Mouse (Mus musculus) liver, adult 2 months (tissue): ENCODE data around the gene Anapc15. TPM values are rescaled to one million over a fixed set of nuclear protein-coding genes. Genes with fewer than 3 reads are reported as not detected.
"Not testable (repeated sequence)": the region's sequence is repeated elsewhere in the genome, so short reads cannot be mapped to it uniquely, and the experiment has no call there.

ENCODE experiments used
- DNase-seq: peaks from one replicate; pipeline ENCODE4 v3.0.0-alpha.2; 2011; ENCODE audit warnings: low read depth, low spot score; ENCODE audit errors: extremely low read depth
- H3K27ac ChIP-seq: fragments of 200-500 bp; replicated peaks from 2 replicates; pipeline ENCODE4 v1.5.1; 2012; ENCODE audit warnings: low read depth, mild to moderate bottlenecking, control low read depth, inconsistent platforms, low read length; ENCODE audit not compliant: insufficient read depth
- H3K27me3 ChIP-seq: fragments of 200-500 bp; 2 replicates; pipeline ENCODE4 v1.6.1; 2012; ENCODE audit warnings: mild to moderate bottlenecking, moderate library complexity, low read length, inconsistent platforms; ENCODE audit not compliant: control insufficient read depth, insufficient read depth
- H3K36me3 ChIP-seq: fragments of 200-500 bp; 2 replicates; pipeline ENCODE4 v1.6.1; 2012; ENCODE audit warnings: low read length, inconsistent platforms; ENCODE audit not compliant: control insufficient read depth, insufficient read depth
- H3K4me1 ChIP-seq: fragments of 200-500 bp; 2 replicates; pipeline ENCODE4 v1.6.1; 2011; ENCODE audit warnings: low read length; ENCODE audit not compliant: control insufficient read depth, insufficient read depth
- H3K4me3 ChIP-seq: fragments of 200-500 bp; 2 replicates; pipeline ENCODE4 v1.5.1; 2011; ENCODE audit warnings: low read depth, mild to moderate bottlenecking, control low read depth, low read length, moderate library complexity; ENCODE audit not compliant: insufficient read depth
- H3K79me2 ChIP-seq: fragments of 200-500 bp; 2 replicates; pipeline ENCODE4 v1.6.1; 2012; ENCODE audit warnings: inconsistent platforms, mild to moderate bottlenecking, low read length, moderate library complexity; ENCODE audit not compliant: control insufficient read depth, insufficient read depth
- H3K9ac ChIP-seq: fragments of 200-500 bp; 2 replicates; pipeline ENCODE4 v1.6.1; 2012; ENCODE audit warnings: low read depth, mild to moderate bottlenecking, control low read depth, inconsistent platforms, low read length
- CTCF ChIP-seq: fragments of 200-500 bp; IDR thresholded peaks from 2 replicates; pipeline ENCODE4 v1.5.1; 2011; ENCODE audit warnings: low read depth, low read length, control low read depth
- POLR2A ChIP-seq: fragments of 200-500 bp; IDR thresholded peaks from 2 replicates; pipeline ENCODE4 v1.6.1; 2011; ENCODE audit warnings: low read length, control low read depth; ENCODE audit not compliant: insufficient read depth; ENCODE audit errors: extremely low read depth
- WGBS: fragments of 180-500 bp; shearing (Covaris S2); methylation state at CpG from one replicate; pipeline ENCODE4 v1.1.7; 2018; 5-methylcytosine and 5-hydroxymethylcytosine counted together
- polyA plus RNA-seq: library from polyadenylated mRNA; depleted of rRNA; stranded (reverse); fragments of >200 nt; gene quantifications from 2 replicates; pipeline ENCODE4 v1.2.3, GENCODE M21; 2012; rRNA removed
- total RNA-seq: library from RNA; depleted of rRNA; stranded (reverse); fragments of >200 nt; gene quantifications from 2 replicates; pipeline ENCODE4 v1.2.3, GENCODE M21; 2014; rRNA removed

Gene Anapc15
- total and polyA plus RNA-seq, 2 experiments, result 16.6 to 31.8 TPM

GRCm38 (mm10) chr7:101937569-101937968, 74.1 kb downstream of the Anapc15 start:
- no peaks in the 10 kb centered on the region for H3K36me3 ChIP-seq
- TF ChIP-seq CTCF (no peak), POLR2A (no peak)
- H3K27me3 ChIP-seq, result no peaks in the 10 kb centered on the region
- DNase-seq, result no peak
- H3K4me1 ChIP-seq, result peaks cover 5% of the 10 kb centered on the region
- WGBS, result 69% methylated on average over 4 of the region's 4 CpGs
- H3K4me3 ChIP-seq, result no peak overlapping the region
- H3K27ac ChIP-seq, result no peak overlapping the region
- H3K79me2 ChIP-seq, result peaks cover 35% of the 10 kb centered on the region; the same call in 1 of the 2 replicates
- H3K9ac ChIP-seq, result no peak overlapping the region

GRCm38 (mm10) chr7:101938348-101938747, 74.8 kb downstream of the Anapc15 start:
- no peak overlapping the region for H3K27ac ChIP-seq
- TF ChIP-seq CTCF, result no peak
- no peak for TF ChIP-seq POLR2A
- H3K79me2 ChIP-seq, result peaks cover 35% of the 10 kb centered on the region; the same call in 1 of the 2 replicates
- H3K27me3 ChIP-seq, result no peaks in the 10 kb centered on the region
- H3K36me3 ChIP-seq, result no peaks in the 10 kb centered on the region
- no peak for DNase-seq
- 60% methylated on average over 2 of the region's 2 CpGs for WGBS
- peaks cover 2% of the 10 kb centered on the region for H3K4me1 ChIP-seq
- H3K9ac ChIP-seq, result no peak overlapping the region
- H3K4me3 ChIP-seq, result no peak overlapping the region

- H3K27ac ChIP-seq, result no peak overlapping the region
- TF ChIP-seq POLR2A (no peak), CTCF (no peak)
- no peaks in the 10 kb centered on the region for H3K36me3 ChIP-seq
- no peaks in the 10 kb centered on the region; the same call in 1 of the 2 replicates for H3K4me1 ChIP-seq
- peaks cover 31% of the 10 kb centered on the region; the same call in 1 of the 2 replicates for H3K79me2 ChIP-seq
- DNase-seq, result peak; percentile 56
- WGBS, result 44% methylated on average over 4 of the region's 4 CpGs
- H3K4me3 ChIP-seq, result no peak overlapping the region
- no peak overlapping the region for H3K9ac ChIP-seq
- H3K27me3 ChIP-seq, result no peaks in the 10 kb centered on the region
Measured at GRCm38 (mm10) chr7:101939758-101940157, 76.2 kb downstream of the Anapc15 start.

GRCm38 (mm10) chr7:101949008-101949407, 85.5 kb downstream of the Anapc15 start:
- H3K4me1 ChIP-seq, H3K9ac ChIP-seq, H3K36me3 ChIP-seq, H3K27me3 ChIP-seq, H3K4me3 ChIP-seq, H3K27ac ChIP-seq, DNase-seq: not testable (repeated sequence)
- 81% methylated on average over 5 of the region's 5 CpGs for WGBS
- peaks cover 22% of the 10 kb centered on the region; the same call in 1 of the 2 replicates for H3K79me2 ChIP-seq

Other genes with a start within 250 kb of the Anapc15 start
- 36.4 and 45.2 TPM in 2 replicates for gene Clpb, start 200.1 kb upstream of the Anapc15 start, total RNA-seq
- 43.2 and 56.2 TPM in 2 replicates for gene Clpb, start 200.1 kb upstream of the Anapc15 start, polyA plus RNA-seq
- gene Phox2a, start 45.4 kb upstream of the Anapc15 start, total RNA-seq, result not detected in 2 replicates
- gene Phox2a, start 45.4 kb upstream of the Anapc15 start, polyA plus RNA-seq, result not detected in 2 replicates
- 10.9 and 13.5 TPM in 2 replicates for gene Inppl1, start 25.5 kb upstream of the Anapc15 start, total RNA-seq
- gene Inppl1, start 25.5 kb upstream of the Anapc15 start, polyA plus RNA-seq, result 25.4 and 32.9 TPM in 2 replicates
- 19.7 and 37.4 TPM in 2 replicates for gene Folr2, start 6.5 kb upstream of the Anapc15 start, total RNA-seq
- 13.3 and 23.1 TPM in 2 replicates for gene Folr2, start 6.5 kb upstream of the Anapc15 start, polyA plus RNA-seq
- 0.20 TPM in 1 of 2 replicates, not detected in the other for gene Folr1, start 7.1 kb downstream of the Anapc15 start, total RNA-seq
- gene Folr1, start 7.1 kb downstream of the Anapc15 start, polyA plus RNA-seq, result 0.23 TPM in 1 of 2 replicates, not detected in the other
- gene Lamtor1, start 42.2 kb downstream of the Anapc15 start, total RNA-seq, result 64.1 and 75.7 TPM in 2 replicates
- gene Lamtor1, start 42.2 kb downstream of the Anapc15 start, polyA plus RNA-seq, result 159 and 171 TPM in 2 replicates
- gene Tomt, start 42.6 kb downstream of the Anapc15 start, total RNA-seq, result 0.07 TPM in 1 of 2 replicates, not detected in the other
- gene Tomt, start 42.6 kb downstream of the Anapc15 start, polyA plus RNA-seq, result 0.19 and 0.22 TPM in 2 replicates
- gene Lrrc51, start 70.2 kb downstream of the Anapc15 start, total RNA-seq, result 3.1 and 3.3 TPM in 2 replicates
- gene Lrrc51, start 70.2 kb downstream of the Anapc15 start, polyA plus RNA-seq, result 5.2 and 5.3 TPM in 2 replicates
- gene Numa1, start 70.4 kb downstream of the Anapc15 start, total RNA-seq, result 31.8 and 34.8 TPM in 2 replicates
- 22.2 and 26.7 TPM in 2 replicates for gene Numa1, start 70.4 kb downstream of the Anapc15 start, polyA plus RNA-seq
- 15.7 TPM in 2 replicates for gene Il18bp, start 155.0 kb downstream of the Anapc15 start, total RNA-seq
- gene Il18bp, start 155.0 kb downstream of the Anapc15 start, polyA plus RNA-seq, result 14.2 and 26.4 TPM in 2 replicates
- gene Rnf121, start 201.8 kb downstream of the Anapc15 start, total RNA-seq, result 16.2 and 17.1 TPM in 2 replicates
- 18.3 and 21.1 TPM in 2 replicates for gene Rnf121, start 201.8 kb downstream of the Anapc15 start, polyA plus RNA-seq
- 4.8 and 4.9 TPM in 2 replicates for gene Xndc1, start 201.8 kb downstream of the Anapc15 start, total RNA-seq
- gene Xndc1, start 201.8 kb downstream of the Anapc15 start, polyA plus RNA-seq, result 3.2 and 5.9 TPM in 2 replicates
- 0.18 and 0.74 TPM in 2 replicates for gene Xntrpc, start 202.0 kb downstream of the Anapc15 start, total RNA-seq
- 0.75 and 0.83 TPM in 2 replicates for gene Xntrpc, start 202.0 kb downstream of the Anapc15 start, polyA plus RNA-seq
- 0.09 TPM in 1 of 2 replicates, not detected in the other for gene Trpc2, start 219.4 kb downstream of the Anapc15 start, total RNA-seq
- gene Trpc2, start 219.4 kb downstream of the Anapc15 start, polyA plus RNA-seq, result 0.04 TPM in 1 of 2 replicates, not detected in the other
- 0.28 TPM in 1 of 2 replicates, not detected in the other for gene Art1, start 238.0 kb downstream of the Anapc15 start, total RNA-seq
- not detected in 2 replicates for gene Art1, start 238.0 kb downstream of the Anapc15 start, polyA plus RNA-seq
- not detected in 2 replicates for gene Art5, start 245.8 kb downstream of the Anapc15 start, total RNA-seq
- gene Art5, start 245.8 kb downstream of the Anapc15 start, polyA plus RNA-seq, result not detected in 2 replicates